Mouse (Mus musculus): ENCODE data around the gene 1700086D15Rik. TPM values are rescaled to one million over a fixed set of nuclear protein-coding genes. Genes with fewer than 3 reads are reported as not detected.

The 1700086D15Rik gene
- polyA plus RNA-seq, 1 experiment from 2014 or later = 0.22 TPM

- Histone ChIP-seq H3K4me3 (ENCODE audit: low read depth, low read length) (no peak overlapping the region), H3K4me1 (ENCODE audit: insufficient read depth) (no peaks in the 10 kb centered on the region), H3K4me2 (no peak overlapping the region), H3K36me3 (ENCODE audit: insufficient read depth) (no peaks in the 10 kb centered on the region), H3K9me3 (ENCODE audit: low read depth, low read length) (no peaks in the 10 kb centered on the region), H3K27me3 (ENCODE audit: insufficient read depth, low read length) (no peaks in the 10 kb centered on the region), H3K9ac (no peak overlapping the region), H3K27ac (ENCODE audit: low read depth) (no peak overlapping the region)
- ATAC-seq (ENCODE audit: insufficient read depth) (no peak), DNase-seq (no peak)
- TF ChIP-seq CTCF (IDR thresholded peaks at IDR 0.05; ENCODE audit: low read depth) = no peak
- WGBS = 87% methylated on average over 3 of the region's 3 CpGs
Measured at GRCm38 (mm10) chr11:65139030-65139429, 20.7 kb downstream of the 1700086D15Rik start.

- ATAC-seq (ENCODE audit: insufficient read depth) (no peak), DNase-seq (no peak)
- no peaks in the 10 kb centered on the region for H3K27me3 ChIP-seq (ENCODE audit: insufficient read depth, low read length)
- H3K4me2 ChIP-seq = no peak overlapping the region
- H3K36me3 ChIP-seq (ENCODE audit: insufficient read depth) = no peaks in the 10 kb centered on the region
- no peak overlapping the region for H3K9ac ChIP-seq
- H3K9me3 ChIP-seq (ENCODE audit: low read depth, low read length) = no peaks in the 10 kb centered on the region
- H3K4me1 ChIP-seq (ENCODE audit: insufficient read depth) = no peaks in the 10 kb centered on the region
- H3K27ac ChIP-seq (ENCODE audit: low read depth) = no peak overlapping the region
- WGBS = 64% methylated on average over 2 of the region's 2 CpGs
- TF ChIP-seq CTCF (IDR thresholded peaks at IDR 0.05; ENCODE audit: low read depth) = no peak
- no peak overlapping the region for H3K4me3 ChIP-seq (ENCODE audit: low read depth, low read length)
Measured at GRCm38 (mm10) chr11:65137145-65137652, 22.5 kb downstream of the 1700086D15Rik start.

- no peak for TF ChIP-seq CTCF (IDR thresholded peaks at IDR 0.05; ENCODE audit: low read depth)
- Histone ChIP-seq H3K9ac (no peak overlapping the region), H3K36me3 (ENCODE audit: insufficient read depth) (no peaks in the 10 kb centered on the region), H3K27me3 (ENCODE audit: insufficient read depth, low read length) (no peaks in the 10 kb centered on the region), H3K9me3 (ENCODE audit: low read depth, low read length) (no peaks in the 10 kb centered on the region), H3K4me2 (no peak overlapping the region), H3K4me3 (ENCODE audit: low read depth, low read length) (no peak overlapping the region), H3K27ac (ENCODE audit: low read depth) (no peak overlapping the region), H3K4me1 (ENCODE audit: insufficient read depth) (no peaks in the 10 kb centered on the region)
- DNase-seq = no peak
- 82% methylated on average over 8 of the region's 8 CpGs for WGBS
- no peak for ATAC-seq (ENCODE audit: insufficient read depth)
Measured at GRCm38 (mm10) chr11:65135251-65135739, 24.4 kb downstream of the 1700086D15Rik start.

- no peaks in the 10 kb centered on the region for H3K36me3 ChIP-seq (ENCODE audit: insufficient read depth)
- 93% methylated on average over 4 of the region's 4 CpGs for WGBS
Measured at GRCm38 (mm10) chr11:65133661-65134060, 26.0 kb downstream of the 1700086D15Rik start.

GRCm38 (mm10) chr11:65129110-65129509 is 30.6 kb downstream of the 1700086D15Rik start:
- Histone ChIP-seq H3K4me1 (ENCODE audit: insufficient read depth) (no peaks in the 10 kb centered on the region), H3K27me3 (ENCODE audit: insufficient read depth, low read length) (no peaks in the 10 kb centered on the region), H3K4me3 (ENCODE audit: low read depth, low read length) (no peak overlapping the region), H3K9ac (no peak overlapping the region), H3K36me3 (ENCODE audit: insufficient read depth) (no peaks in the 10 kb centered on the region), H3K4me2 (no peak overlapping the region), H3K27ac (ENCODE audit: low read depth) (no peak overlapping the region), H3K9me3 (ENCODE audit: low read depth, low read length) (no peaks in the 10 kb centered on the region)
- TF ChIP-seq CTCF (IDR thresholded peaks at IDR 0.05; ENCODE audit: low read depth) = peak; percentile 51
- 81% methylated on average over 4 of the region's 4 CpGs for WGBS
- DNase-seq = peak; percentile 13
- ATAC-seq (ENCODE audit: insufficient read depth) = no peak

More at GRCm38 (mm10) chr11:65133661-65134060, 26.0 kb downstream of the 1700086D15Rik start:
- Histone ChIP-seq H3K9ac (no peak overlapping the region), H3K9me3 (ENCODE audit: low read depth, low read length) (no peaks in the 10 kb centered on the region), H3K4me1 (ENCODE audit: insufficient read depth) (no peaks in the 10 kb centered on the region), H3K27me3 (ENCODE audit: insufficient read depth, low read length) (no peaks in the 10 kb centered on the region), H3K4me3 (ENCODE audit: low read depth, low read length) (no peak overlapping the region), H3K4me2 (no peak overlapping the region), H3K27ac (ENCODE audit: low read depth) (no peak overlapping the region)
- TF ChIP-seq CTCF (IDR thresholded peaks at IDR 0.05; ENCODE audit: low read depth) = no peak
- ATAC-seq (ENCODE audit: insufficient read depth) (no peak), DNase-seq (no peak)

DNA sequence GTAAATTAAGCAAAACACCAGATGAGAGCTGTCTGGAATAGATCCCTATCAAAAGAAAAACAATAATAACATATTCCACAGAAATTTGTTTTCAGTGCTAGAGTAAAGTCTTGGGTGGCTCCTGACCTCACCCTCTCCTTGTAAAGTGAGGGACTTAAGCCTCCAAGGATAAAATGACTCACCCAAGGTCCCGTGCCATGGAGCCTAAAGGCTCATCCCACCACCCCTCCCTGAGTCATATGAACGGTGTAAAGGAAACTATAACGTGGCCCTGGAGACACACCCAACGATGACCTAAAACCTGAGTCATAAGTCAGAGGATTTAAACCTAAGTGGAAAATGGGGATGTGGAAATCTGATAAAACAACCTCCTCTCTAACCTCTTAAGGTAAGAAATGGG is 31.0 kb downstream of the 1700086D15Rik start:
- no peak overlapping the region for H3K9ac ChIP-seq
- H3K27ac ChIP-seq (ENCODE audit: low read depth) = no peak overlapping the region
- 78% methylated on average over 4 of the region's 4 CpGs for WGBS
- DNase-seq (no peak), ATAC-seq (ENCODE audit: insufficient read depth) (no peak)
- no peaks in the 10 kb centered on the region for H3K9me3 ChIP-seq (ENCODE audit: low read depth, low read length)
- H3K27me3 ChIP-seq (ENCODE audit: insufficient read depth, low read length) = no peaks in the 10 kb centered on the region
- TF ChIP-seq CTCF (IDR thresholded peaks at IDR 0.05; ENCODE audit: low read depth) = no peak
- no peak overlapping the region for H3K4me2 ChIP-seq
- no peaks in the 10 kb centered on the region for H3K4me1 ChIP-seq (ENCODE audit: insufficient read depth)
- H3K36me3 ChIP-seq (ENCODE audit: insufficient read depth) = no peaks in the 10 kb centered on the region
- H3K4me3 ChIP-seq (ENCODE audit: low read depth, low read length) = no peak overlapping the region

- no peak for TF ChIP-seq CTCF (IDR thresholded peaks at IDR 0.05; ENCODE audit: low read depth)
- H3K27ac ChIP-seq (ENCODE audit: low read depth) = no peak overlapping the region
- no peak overlapping the region for H3K9ac ChIP-seq
- no peak overlapping the region for H3K4me3 ChIP-seq (ENCODE audit: low read depth, low read length)
- no peak for ATAC-seq (ENCODE audit: insufficient read depth)
- DNase-seq = no peak
- no peaks in the 10 kb centered on the region for H3K27me3 ChIP-seq (ENCODE audit: insufficient read depth, low read length)
- H3K4me2 ChIP-seq = no peak overlapping the region
- no peaks in the 10 kb centered on the region for H3K36me3 ChIP-seq (ENCODE audit: insufficient read depth)
- H3K9me3 ChIP-seq (ENCODE audit: low read depth, low read length) = no peaks in the 10 kb centered on the region
- H3K4me1 ChIP-seq (ENCODE audit: insufficient read depth) = no peaks in the 10 kb centered on the region
- 64% methylated on average over 9 of the region's 9 CpGs for WGBS
Measured at GRCm38 (mm10) chr11:65126566-65126965, 33.1 kb downstream of the 1700086D15Rik start.

Data from lung, embryonic 14.5 days (tissue).